Mouse (Mus musculus) cerebellum, postnatal 14 days (tissue): ENCODE data around the gene Hmgn1.
A peak's percentile ranks its signal among the peaks of the same experiment; 100 is the strongest.
"Not testable (repeated sequence)": the region's sequence is repeated elsewhere in the genome, so short reads cannot be mapped to it uniquely, and the experiment has no call there.

ENCODE experiments used
- DNase-seq, 2 experiments: peaks; one replicate each; pipeline ENCODE4 v3.0.0; 2021; ENCODE audit warnings: mixed read lengths in 2 of 2

Gene Hmgn1

DNA sequence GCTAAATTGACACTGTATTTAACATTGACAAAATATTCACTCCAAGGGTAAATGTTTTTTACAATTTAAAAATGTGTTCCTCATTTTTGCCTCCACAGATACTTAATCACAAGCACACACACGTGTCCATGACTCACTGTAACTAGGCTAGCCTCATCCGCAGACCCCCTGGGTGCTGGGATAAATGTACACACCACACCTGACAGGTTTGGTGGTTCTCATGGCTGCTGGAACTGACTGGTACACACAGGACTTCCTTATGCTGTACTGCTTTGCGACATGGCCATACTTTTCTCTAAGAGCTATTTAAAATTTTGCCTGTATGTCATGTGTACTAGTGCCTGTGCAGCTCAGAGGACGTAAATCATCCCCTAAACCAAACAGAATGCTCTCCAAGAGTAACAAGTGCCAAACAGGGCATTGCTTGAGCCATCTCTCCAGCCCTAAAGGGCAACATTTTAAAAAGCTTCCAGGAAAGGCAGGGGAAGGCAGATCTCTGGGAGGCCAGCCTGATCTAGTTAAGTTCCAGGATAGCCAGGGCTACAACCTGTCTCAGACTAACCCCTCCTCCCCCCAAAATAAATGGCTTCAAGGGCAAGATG, 7.4 kb downstream of the Hmgn1 start:
- DNase-seq, result no peak

GRCm38 (mm10) chr16:96114729-96115128, 12.8 kb downstream of the Hmgn1 start:
- no peak for DNase-seq

- DNase-seq, result no peak
Observed at GRCm38 (mm10) chr16:96112769-96113168, 14.8 kb downstream of the Hmgn1 start.

DNA sequence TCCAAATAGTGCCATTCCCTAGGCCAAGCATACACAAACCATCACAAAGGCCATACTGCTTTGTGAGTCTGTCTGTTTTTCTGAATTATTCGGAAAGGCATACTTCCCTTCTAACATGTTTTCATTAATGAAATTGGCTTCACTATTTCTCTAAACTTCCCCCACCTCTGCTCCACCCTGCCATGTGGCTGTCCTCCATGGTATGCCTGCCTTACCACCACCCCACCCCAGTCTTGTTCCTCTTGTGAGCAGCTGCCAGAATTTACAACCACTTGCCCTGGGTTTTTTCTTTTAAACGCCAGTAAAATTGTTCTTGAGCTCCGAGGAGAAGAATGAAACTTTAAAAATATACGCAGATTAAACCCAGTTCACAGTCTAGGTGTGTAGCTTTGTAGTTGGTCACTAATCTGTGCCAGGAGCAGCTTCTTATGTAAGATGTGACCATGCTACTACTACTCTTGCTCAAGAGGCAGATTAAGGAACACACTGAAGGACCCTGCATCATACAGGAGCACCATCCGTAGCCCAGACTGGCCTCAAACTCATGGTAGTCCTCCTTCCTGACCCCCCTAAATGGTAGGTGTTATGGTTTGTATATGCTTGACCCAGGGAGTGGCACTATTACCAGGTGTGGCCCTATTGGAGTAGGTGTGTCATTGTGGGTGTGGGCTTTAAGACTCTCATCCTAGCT, 16.7 kb downstream of the Hmgn1 start:
- DNase-seq, result no peak

GRCm38 (mm10) chr16:96109673-96110072, 17.9 kb downstream of the Hmgn1 start:
- DNase-seq, result no peak

- DNase-seq, result peak in 1 of 2 experiments; percentile 52
Observed at GRCm38 (mm10) chr16:96103036-96103435, 24.5 kb downstream of the Hmgn1 start.

- DNase-seq, result not testable (repeated sequence)
Observed at GRCm38 (mm10) chr16:96097811-96098210, 29.7 kb downstream of the Hmgn1 start.

- DNase-seq, result no peak
Observed at GRCm38 (mm10) chr16:96095966-96096365, 31.6 kb downstream of the Hmgn1 start.

- no peak for DNase-seq
Observed at GRCm38 (mm10) chr16:96091515-96092504, 35.7 kb downstream of the Hmgn1 start.

- no peak for DNase-seq
Observed at GRCm38 (mm10) chr16:96088120-96088519, 39.4 kb downstream of the Hmgn1 start.

- DNase-seq, result no peak
Observed at GRCm38 (mm10) chr16:96087436-96087835, 40.1 kb downstream of the Hmgn1 start.

GRCm38 (mm10) chr16:96087001-96087400, 40.5 kb downstream of the Hmgn1 start:
- no peak for DNase-seq

GRCm38 (mm10) chr16:96085597-96085996, 41.9 kb downstream of the Hmgn1 start:
- no peak for DNase-seq

GRCm38 (mm10) chr16:96083179-96083646, 44.3 kb downstream of the Hmgn1 start:
- DNase-seq, result no peak

GRCm38 (mm10) chr16:96082301-96083178, 45.0 kb downstream of the Hmgn1 start, which contains the start of gene Brwd1:
Brwd1 (minus strand) TSS chr16:96082526.
- DNase-seq, result peak; percentile 96

GRCm38 (mm10) chr16:96081742-96082241, 45.7 kb downstream of the Hmgn1 start:
- DNase-seq, result peak; percentile 73 to 77

DNA sequence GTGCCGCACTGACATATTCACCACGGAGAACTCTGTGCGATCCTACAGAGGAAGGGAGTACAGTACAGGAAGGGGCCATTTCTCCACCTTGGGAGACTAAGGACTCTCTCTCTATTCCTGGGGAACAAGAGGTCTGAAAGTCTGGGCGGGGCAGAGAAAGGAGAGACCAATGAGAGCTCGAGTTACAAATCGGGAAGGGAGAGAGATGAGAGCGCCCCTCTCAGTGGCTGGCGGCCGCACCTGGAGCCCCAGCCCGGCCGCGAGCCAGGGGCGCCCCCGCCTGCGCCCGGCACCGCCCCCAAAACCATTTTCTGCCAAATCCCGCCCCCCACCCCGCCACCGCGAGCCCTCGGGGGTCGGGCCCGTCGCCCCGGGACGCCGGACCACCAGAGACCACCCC, 46.2 kb downstream of the Hmgn1 start:
- DNase-seq, result peak; percentile 94 to 97

- no peak for DNase-seq
Observed at GRCm38 (mm10) chr16:96080524-96080923, 47.0 kb downstream of the Hmgn1 start.
